Mouse (Mus musculus): Measurements from ENCODE around the gene Knop1. TPM values are rescaled to one million over a fixed set of nuclear protein-coding genes. Genes with fewer than 3 reads are reported as not detected.

The Knop1 gene
- total and polyA plus RNA-seq, 3 experiments: 46.8 to 66.9 TPM; not detected in 1

- DNase-seq (ENCODE audit: low read depth, low spot score): no peak
- Histone ChIP-seq H3K27ac (ENCODE audit: control insufficient read depth, low read depth, low read length) (no peak overlapping the region), H3K36me3 (ENCODE audit: control insufficient read depth in 1 of 2, insufficient read depth in 2 of 2, low read length in 2 of 2) (no peaks in the 10 kb centered on the region), H3K9me3 (replicated peaks; ENCODE audit: insufficient read depth, low read length) (no peaks in the 10 kb centered on the region), H3K9ac (ENCODE audit: control insufficient read depth, low read depth, low read length, poor library complexity, severe bottlenecking) (no peak overlapping the region), H3K4me1 (ENCODE audit: control insufficient read depth in 1 of 2, insufficient read depth in 2 of 2, low read length in 2 of 2) (no peaks in the 10 kb centered on the region), H3K79me2 (ENCODE audit: control insufficient read depth, insufficient read depth, low read length, poor library complexity) (no peaks in the 10 kb centered on the region), H3K4me3 (ENCODE audit: control insufficient read depth in 1 of 2, insufficient read depth in 1 of 2, low read depth in 2 of 2, low read length in 2 of 2) (no peak overlapping the region), H3K27me3 (ENCODE audit: control insufficient read depth in 1 of 2, insufficient read depth in 2 of 2, low read length in 2 of 2) (peaks cover 0 to 4% of the 10 kb centered on the region in 2 experiments; a peak in 2 of 4 replicates)
- TF ChIP-seq ZKSCAN1 (IDR thresholded peaks at IDR 0.05; ENCODE audit: low read depth, low read length) (no peak), CHD1 (IDR thresholded peaks at IDR 0.05; ENCODE audit: low read depth, low read length) (no peak), ETS1 (IDR thresholded peaks at IDR 0.05; ENCODE audit: low read depth, low read length) (no peak), GABPA (IDR thresholded peaks at IDR 0.05; ENCODE audit: low read depth, low read length) (no peak), HCFC1 (IDR thresholded peaks at IDR 0.05; ENCODE audit: low read depth, low read length) (no peak), CHD2 (IDR thresholded peaks at IDR 0.05; ENCODE audit: low read length) (no peak), USF2 (IDR thresholded peaks at IDR 0.05; ENCODE audit: borderline replicate concordance in 1 of 2, insufficient read depth in 1 of 2, low read depth in 1 of 2, low read length in 2 of 2) (no peak), MYB (IDR thresholded peaks at IDR 0.05; ENCODE audit: low read depth, low read length) (no peak), CTCF (IDR thresholded peaks at IDR 0.05 in 2 of 3, conservative IDR thresholded peaks at IDR 0.05 in 1 of 3; ENCODE audit: control insufficient read depth in 1 of 3, insufficient read depth in 1 of 3, low read depth in 2 of 3, low read length in 3 of 3, poor library complexity in 1 of 3, severe bottlenecking in 1 of 3) (no peak), GATA1 (IDR thresholded peaks at IDR 0.05; ENCODE audit: low read depth, low read length) (no peak), MYC (IDR thresholded peaks at IDR 0.05; ENCODE audit: low read depth, low read length) (no peak), TBP (IDR thresholded peaks at IDR 0.05; ENCODE audit: low read depth, low read length) (no peak), MAFK (IDR thresholded peaks at IDR 0.05; ENCODE audit: borderline replicate concordance, low read depth, low read length) (no peak), POLR2AphosphoS2 (IDR thresholded peaks at IDR 0.05; ENCODE audit: low read length) (no peak), POLR2A (IDR thresholded peaks at IDR 0.05; ENCODE audit: control insufficient read depth in 1 of 2, insufficient read depth in 1 of 2, low read depth in 1 of 2, low read length in 2 of 2, poor library complexity in 1 of 2) (no peak)
Measured at GRCm38 (mm10) chr7:118889046-118889680, 33.1 kb upstream of the Knop1 start.

- H3K9me3 ChIP-seq (replicated peaks; ENCODE audit: insufficient read depth, low read length): no peaks in the 10 kb centered on the region
- no peaks in the 10 kb centered on the region for H3K4me1 ChIP-seq (ENCODE audit: control insufficient read depth in 1 of 2, insufficient read depth in 2 of 2, low read length in 2 of 2)
- H3K27ac ChIP-seq (ENCODE audit: control insufficient read depth, low read depth, low read length): no peak overlapping the region
- no peak overlapping the region for H3K4me3 ChIP-seq (ENCODE audit: control insufficient read depth in 1 of 2, insufficient read depth in 1 of 2, low read depth in 2 of 2, low read length in 2 of 2)
- DNase-seq (ENCODE audit: low read depth, low spot score): no peak
- no peaks in the 10 kb centered on the region for H3K36me3 ChIP-seq (ENCODE audit: control insufficient read depth in 1 of 2, insufficient read depth in 2 of 2, low read length in 2 of 2)
- peaks cover 0 to 1% of the 10 kb centered on the region in 2 experiments; a peak in 2 of 4 replicates for H3K27me3 ChIP-seq (ENCODE audit: control insufficient read depth in 1 of 2, insufficient read depth in 2 of 2, low read length in 2 of 2)
- no peak for TF ChIP-seq CHD2 (IDR thresholded peaks at IDR 0.05; ENCODE audit: low read length)
- no peak for TF ChIP-seq ZKSCAN1 (IDR thresholded peaks at IDR 0.05; ENCODE audit: low read depth, low read length)
- TF ChIP-seq MAX (IDR thresholded peaks at IDR 0.05; ENCODE audit: low read length): no peak
- TF ChIP-seq SMC3 (IDR thresholded peaks at IDR 0.05; ENCODE audit: low read depth, low read length): no peak
- TF ChIP-seq TCF12 (IDR thresholded peaks at IDR 0.05; ENCODE audit: low read depth, low read length): no peak
- TF ChIP-seq POLR2AphosphoS5 (IDR thresholded peaks at IDR 0.05; ENCODE audit: borderline replicate concordance, low read depth, low read length): no peak
- TF ChIP-seq CHD1 (IDR thresholded peaks at IDR 0.05; ENCODE audit: low read depth, low read length): no peak
- TF ChIP-seq MYC (IDR thresholded peaks at IDR 0.05; ENCODE audit: low read depth, low read length): no peak
- H3K9ac ChIP-seq (ENCODE audit: control insufficient read depth, low read depth, low read length, poor library complexity, severe bottlenecking): no peak overlapping the region
- no peaks in the 10 kb centered on the region for H3K79me2 ChIP-seq (ENCODE audit: control insufficient read depth, insufficient read depth, low read length, poor library complexity)
Measured at GRCm38 (mm10) chr7:118887303-118888055, 31.4 kb upstream of the Knop1 start.
